Mouse (Mus musculus) forebrain, embryonic 12.5 days (tissue): Measurements from ENCODE around the gene Exoc3l4. TPM values are rescaled to one million over a fixed set of nuclear protein-coding genes. Genes with fewer than 3 reads are reported as not detected.

Experiments
- ATAC-seq: fragments of 200-750 bp; cut with Nextera tagmentation; 2 replicates; pipeline ENCODE4 v1.8.0; 2017; ENCODE audit warnings: moderate TSS enrichment; ENCODE audit not compliant: low FRiP score
- H3K27ac ChIP-seq: fragments of 300-500 bp; sonication (generic); 2 replicates; pipeline ENCODE4 v1.5.1; 2016; ENCODE audit warnings: mild to moderate bottlenecking
- H3K27me3 ChIP-seq: fragments of 300-500 bp; sonication (generic); 2 replicates; pipeline ENCODE4 v1.6.1; 2016; ENCODE audit warnings: mild to moderate bottlenecking
- H3K36me3 ChIP-seq: fragments of 300-500 bp; sonication (generic); replicated peaks from 2 replicates; pipeline ENCODE4 v1.6.1; 2016; ENCODE audit warnings: mild to moderate bottlenecking
- H3K4me1 ChIP-seq: fragments of 300-500 bp; sonication (generic); 2 replicates; pipeline ENCODE4 v1.6.1; 2016
- H3K4me2 ChIP-seq: fragments of 300-500 bp; sonication (generic); 2 replicates; pipeline ENCODE4 v1.6.1; 2016; ENCODE audit warnings: mild to moderate bottlenecking, moderate library complexity
- H3K4me3 ChIP-seq: fragments of 300-500 bp; sonication (generic); replicated peaks from 2 replicates; pipeline ENCODE4 v1.5.1; 2016; ENCODE audit warnings: mild to moderate bottlenecking
- H3K9ac ChIP-seq: fragments of 300-500 bp; sonication (generic); 2 replicates; pipeline ENCODE4 v1.6.1; 2016; ENCODE audit warnings: mild to moderate bottlenecking
- H3K9me3 ChIP-seq: fragments of 300-500 bp; sonication (generic); 2 replicates; pipeline ENCODE4 v1.6.1; 2016
- WGBS: fragments of 180-500 bp; shearing (Covaris S2); methylation state at CpG from one replicate; pipeline ENCODE4 v1.1.7; 2016; 5-methylcytosine and 5-hydroxymethylcytosine counted together
- polyA plus RNA-seq: library from polyadenylated mRNA; unstranded; fragments of >200 nt; fragmentation: Nextera tagmentation; extraction: Ambion mirVana; gene quantifications from 2 replicates; pipeline ENCODE4 v1.2.1, GENCODE M21; 2016

The Exoc3l4 gene
- polyA plus RNA-seq, 1 experiment from 2014 or later = 3.3 TPM

DNA sequence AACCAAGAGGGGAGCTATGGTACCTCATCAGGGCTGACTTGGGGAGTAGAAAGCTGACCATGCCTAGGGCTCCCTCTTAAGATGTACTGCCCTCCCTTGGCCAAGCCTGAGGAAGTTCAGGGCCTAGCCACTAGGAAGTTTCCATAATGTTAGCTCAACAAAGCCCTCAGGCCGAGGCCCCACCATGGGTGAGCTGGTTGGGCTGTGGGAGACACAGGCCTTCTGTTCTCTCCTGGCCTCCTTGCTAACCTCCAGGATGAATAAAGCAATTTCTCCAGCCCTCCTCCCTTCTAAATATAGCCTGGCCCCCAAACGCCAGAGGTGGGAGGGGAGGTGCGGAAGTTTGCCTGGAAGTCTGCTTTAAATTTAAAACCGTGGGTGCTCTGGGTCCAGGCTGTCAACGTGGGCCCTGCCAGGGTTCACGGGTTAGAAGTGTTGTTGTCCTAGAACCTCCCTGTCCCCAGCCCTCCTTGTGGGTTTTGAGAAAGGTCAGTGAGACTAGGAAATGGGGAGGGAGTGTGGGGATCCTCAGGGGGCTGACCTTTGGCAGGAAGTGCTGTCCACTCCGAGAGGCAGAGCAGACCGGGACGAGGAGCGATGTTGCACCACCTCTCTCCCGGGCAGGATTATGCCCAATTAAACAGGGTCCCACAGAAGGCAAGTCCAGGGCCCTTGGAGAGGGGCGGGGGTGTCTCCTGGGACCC lies 4.1 kb upstream of the Exoc3l4 start:
- 0 out of 2 replicates have a peak, but pooled peaks have one; percentile 1 for ATAC-seq
- H3K9ac ChIP-seq = no peak overlapping the region; the same call in 1 of the 2 replicates
- no peak overlapping the region for H3K27ac ChIP-seq
- H3K4me1 ChIP-seq = peaks cover 36% of the 10 kb centered on the region
- peak overlapping the region; percentile 33 for H3K4me3 ChIP-seq
- WGBS = 21% methylated on average over 12 of the region's 12 CpGs
- no peaks in the 10 kb centered on the region for H3K36me3 ChIP-seq
- H3K27me3 ChIP-seq = peaks cover 26% of the 10 kb centered on the region
- no peaks in the 10 kb centered on the region for H3K9me3 ChIP-seq
- peak overlapping the region; percentile 48 for H3K4me2 ChIP-seq

DNA sequence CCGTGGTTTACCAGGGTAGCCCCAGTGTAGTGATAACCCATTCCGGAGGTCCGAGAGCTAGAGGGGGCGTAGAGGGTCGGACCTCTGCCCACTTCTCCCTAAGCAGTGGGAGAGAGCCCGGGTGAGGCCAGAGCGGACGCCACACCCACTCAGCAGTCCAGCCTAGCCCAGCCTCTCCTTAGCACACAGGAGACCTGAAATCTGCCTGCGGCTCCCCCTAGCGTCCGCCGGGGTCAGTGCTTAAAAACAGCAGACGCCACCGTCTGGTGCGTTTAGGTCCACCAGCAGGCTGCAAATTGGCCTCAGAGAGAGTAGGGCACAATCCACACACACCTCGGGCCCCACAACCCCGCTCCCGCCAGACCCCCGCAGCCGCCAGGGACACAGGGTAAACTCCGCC lies 3.5 kb upstream of the Exoc3l4 start:
- WGBS = 1% methylated on average over 21 of the region's 21 CpGs
- H3K9ac ChIP-seq = peak overlapping the region; percentile 33; the same call in 1 of the 2 replicates
- H3K9me3 ChIP-seq = no peaks in the 10 kb centered on the region
- ATAC-seq = peak; percentile 82
- peak overlapping the region; percentile 33 for H3K4me3 ChIP-seq
- peaks cover 26% of the 10 kb centered on the region for H3K27me3 ChIP-seq
- peak overlapping the region; percentile 48 for H3K4me2 ChIP-seq
- H3K36me3 ChIP-seq = no peaks in the 10 kb centered on the region
- H3K4me1 ChIP-seq = peaks cover 36% of the 10 kb centered on the region
- H3K27ac ChIP-seq = no peak overlapping the region

DNA sequence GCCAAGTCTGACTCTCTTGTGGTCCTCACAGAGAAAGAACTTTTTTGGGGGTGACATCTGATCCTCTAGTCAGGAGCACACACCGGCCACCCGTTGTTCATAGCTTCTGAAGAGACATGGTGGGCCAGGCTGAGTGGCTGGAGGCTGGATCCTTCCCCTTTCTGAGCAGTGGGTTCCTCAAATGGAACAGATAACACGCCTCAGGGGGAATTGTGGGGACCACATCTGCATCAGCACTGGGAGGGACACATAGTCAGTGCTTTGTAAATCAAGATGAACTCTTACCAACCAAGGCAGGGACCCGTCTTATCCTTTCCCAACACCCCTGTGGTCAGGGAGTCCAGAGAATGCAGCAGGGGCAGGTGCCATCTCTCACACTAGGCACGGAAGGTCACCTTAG lies 3.1 kb downstream of the Exoc3l4 start:
- ATAC-seq = no peak
- H3K4me1 ChIP-seq = peaks cover 20% of the 10 kb centered on the region
- H3K4me3 ChIP-seq = no peak overlapping the region
- no peak overlapping the region for H3K9ac ChIP-seq
- H3K9me3 ChIP-seq = no peaks in the 10 kb centered on the region
- H3K4me2 ChIP-seq = no peak overlapping the region
- H3K36me3 ChIP-seq = no peaks in the 10 kb centered on the region
- H3K27me3 ChIP-seq = peaks cover 78% of the 10 kb centered on the region
- 77% methylated on average over 5 of the region's 5 CpGs for WGBS
- H3K27ac ChIP-seq = no peak overlapping the region

DNA sequence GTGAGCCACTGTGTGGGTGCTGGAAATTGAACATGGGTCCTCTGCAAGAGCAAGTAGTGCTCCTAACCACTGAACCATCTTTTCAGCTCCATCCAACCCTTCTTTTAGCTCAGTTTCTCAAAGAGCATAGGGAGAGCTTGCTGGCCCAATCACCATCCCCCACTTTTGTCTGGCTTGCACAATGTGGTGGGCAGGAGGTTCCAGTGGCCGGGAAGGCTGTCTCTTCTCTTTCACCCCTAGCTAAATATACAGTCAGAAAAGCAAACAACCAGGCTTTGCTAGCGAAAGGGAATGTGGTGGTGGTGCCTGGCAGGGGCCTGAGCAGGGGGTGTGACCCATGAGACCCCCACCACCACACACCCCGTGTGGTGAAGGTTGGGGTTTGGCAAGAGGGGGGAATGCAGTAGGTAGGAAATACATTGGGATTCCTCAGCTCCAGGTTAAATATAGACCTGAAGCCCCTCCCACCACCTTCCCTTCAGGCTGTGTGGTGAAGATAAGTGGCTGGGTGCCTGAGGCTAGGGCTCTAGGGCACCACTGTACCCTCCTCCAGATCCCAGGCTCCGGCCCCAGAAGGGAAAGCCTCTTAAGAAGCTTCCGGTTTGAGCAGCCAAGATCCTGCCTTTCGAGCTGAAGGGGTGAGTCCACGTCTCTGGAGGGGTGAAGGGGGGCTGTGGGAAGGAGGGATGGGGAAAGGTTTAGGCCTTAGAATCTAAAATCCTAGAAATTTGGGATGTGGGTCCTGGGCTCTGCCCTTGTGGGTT lies 4.3 kb downstream of the Exoc3l4 start:
- Histone ChIP-seq H3K9ac (no peak overlapping the region), H3K4me3 (no peak overlapping the region), H3K27me3 (peaks cover 87% of the 10 kb centered on the region), H3K27ac (no peak overlapping the region), H3K4me1 (peaks cover 20% of the 10 kb centered on the region), H3K36me3 (no peaks in the 10 kb centered on the region), H3K9me3 (no peaks in the 10 kb centered on the region), H3K4me2 (no peak overlapping the region)
- 51% methylated on average over 7 of the region's 7 CpGs for WGBS
- ATAC-seq = no peak

DNA sequence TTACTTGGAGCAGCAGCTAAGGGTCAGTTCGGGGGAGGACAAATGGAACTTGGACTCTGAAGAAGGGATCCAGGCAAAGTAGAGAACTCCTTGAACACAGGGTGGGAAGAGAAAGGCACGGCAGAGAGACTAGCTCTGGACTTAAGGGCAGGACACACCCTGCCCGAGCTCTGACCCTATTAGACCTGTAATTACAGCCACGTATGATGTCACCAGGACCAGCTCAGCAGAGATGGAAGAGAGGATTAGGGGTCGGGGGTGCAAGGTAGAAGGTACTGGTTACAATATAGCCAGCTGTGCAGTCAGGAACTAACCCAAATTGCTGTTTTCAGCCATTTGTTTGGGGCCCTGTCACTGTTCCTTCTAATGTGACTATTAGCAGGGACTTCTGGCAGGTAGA lies 6.0 kb downstream of the Exoc3l4 start:
- 45% methylated on average over 5 of the region's 5 CpGs for WGBS
- Histone ChIP-seq H3K4me3 (no peak overlapping the region), H3K4me1 (0 out of 2 replicates have a peak, but pooled peaks cover 6% of the 10 kb centered on the region), H3K9me3 (no peaks in the 10 kb centered on the region), H3K27ac (no peak overlapping the region), H3K27me3 (peaks cover 96% of the 10 kb centered on the region), H3K9ac (no peak overlapping the region), H3K4me2 (no peak overlapping the region), H3K36me3 (no peaks in the 10 kb centered on the region)
- ATAC-seq = no peak

DNA sequence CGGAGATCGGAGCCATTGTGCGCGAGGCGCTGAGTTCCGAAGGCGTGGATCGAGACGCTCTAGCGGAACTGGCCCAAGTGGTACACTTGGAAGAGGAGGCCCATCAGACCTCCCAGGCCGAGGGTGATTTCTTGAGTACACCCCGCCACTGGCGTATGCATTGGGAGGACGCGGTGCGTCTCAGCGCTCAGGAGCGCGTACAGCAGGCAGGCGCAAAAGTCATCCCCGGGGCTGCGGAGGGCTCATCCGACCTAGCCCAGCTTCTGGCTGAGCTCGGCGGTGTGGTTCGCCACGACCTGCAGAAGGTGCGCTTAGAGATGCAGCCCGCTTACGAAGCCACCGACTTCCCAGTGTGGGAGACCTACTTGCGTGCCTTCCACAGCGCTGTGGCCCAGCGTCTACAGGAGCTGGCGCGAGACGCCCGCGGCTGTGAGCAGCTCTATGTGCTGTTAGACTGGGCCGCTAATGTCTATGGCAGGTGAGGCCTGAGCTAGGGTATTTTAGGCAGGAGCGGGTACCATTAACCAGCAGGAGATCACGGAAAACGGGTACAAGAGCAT lies 6.8 kb downstream of the Exoc3l4 start:
- no peak overlapping the region for H3K27ac ChIP-seq
- H3K9ac ChIP-seq = no peak overlapping the region
- 2% methylated on average over 43 of the region's 43 CpGs for WGBS

DNA sequence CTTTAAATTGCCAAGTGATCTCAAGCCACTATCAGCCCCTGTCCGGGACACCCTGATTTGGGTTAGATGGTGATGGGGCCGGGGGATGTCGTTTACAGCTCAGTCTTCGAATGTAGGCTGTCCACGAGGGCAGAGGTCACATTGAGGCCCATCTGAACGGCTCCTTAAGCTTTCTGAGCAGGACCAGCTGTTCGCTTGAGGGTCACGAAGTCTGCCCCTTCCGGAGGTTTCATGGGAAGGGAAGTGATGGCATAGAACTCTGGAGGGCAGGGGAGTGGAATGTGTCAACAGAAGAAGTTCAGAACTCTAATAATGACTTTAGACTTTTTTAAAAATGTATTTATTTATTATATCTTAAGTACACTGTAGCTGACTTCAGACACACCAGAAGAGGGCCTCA lies 7.7 kb downstream of the Exoc3l4 start:
- Histone ChIP-seq H3K4me3 (no peak overlapping the region), H3K36me3 (no peaks in the 10 kb centered on the region), H3K9me3 (no peaks in the 10 kb centered on the region), H3K9ac (no peak overlapping the region), H3K27ac (no peak overlapping the region), H3K4me2 (no peak overlapping the region), H3K4me1 (peaks cover 22% of the 10 kb centered on the region), H3K27me3 (peaks cover 98% of the 10 kb centered on the region)
- ATAC-seq = no peak
- WGBS = 19% methylated on average over 9 of the region's 9 CpGs

More for the DNA sequence above, 6.8 kb downstream of the Exoc3l4 start:
- H3K4me3 ChIP-seq = peak overlapping the region; percentile 24
- peaks cover 13% of the 10 kb centered on the region for H3K4me1 ChIP-seq
- H3K4me2 ChIP-seq = peak overlapping the region; percentile 42
- no peak for ATAC-seq
- no peaks in the 10 kb centered on the region for H3K36me3 ChIP-seq
- peaks cover 98% of the 10 kb centered on the region for H3K27me3 ChIP-seq
- no peaks in the 10 kb centered on the region for H3K9me3 ChIP-seq

DNA sequence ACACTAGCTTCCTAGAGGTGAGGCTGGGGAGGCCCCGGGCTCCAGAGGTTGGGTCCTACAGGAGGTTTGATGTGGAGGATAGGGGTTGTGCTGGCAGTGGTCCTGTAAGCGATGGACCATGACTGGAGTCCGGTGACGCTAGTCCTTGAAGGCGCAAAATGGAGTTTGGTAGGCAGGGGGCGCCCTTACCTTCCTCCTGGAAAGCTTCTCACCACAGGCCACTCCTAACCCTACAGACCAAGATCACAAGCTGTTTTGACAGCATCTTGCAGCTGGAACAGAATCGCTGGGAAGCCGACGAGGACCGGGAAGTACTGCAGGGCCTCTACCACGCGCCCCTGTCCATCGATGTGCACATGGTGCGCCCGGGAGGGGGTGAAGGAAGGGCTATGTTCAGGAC lies 8.4 kb downstream of the Exoc3l4 start:
- Histone ChIP-seq H3K4me2 (no peak overlapping the region), H3K9ac (no peak overlapping the region), H3K9me3 (no peaks in the 10 kb centered on the region), H3K36me3 (no peaks in the 10 kb centered on the region), H3K27ac (no peak overlapping the region), H3K4me3 (no peak overlapping the region), H3K27me3 (peaks cover 100% of the 10 kb centered on the region), H3K4me1 (peaks cover 29% of the 10 kb centered on the region)
- ATAC-seq = no peak
- WGBS = 5% methylated on average over 15 of the region's 15 CpGs

DNA sequence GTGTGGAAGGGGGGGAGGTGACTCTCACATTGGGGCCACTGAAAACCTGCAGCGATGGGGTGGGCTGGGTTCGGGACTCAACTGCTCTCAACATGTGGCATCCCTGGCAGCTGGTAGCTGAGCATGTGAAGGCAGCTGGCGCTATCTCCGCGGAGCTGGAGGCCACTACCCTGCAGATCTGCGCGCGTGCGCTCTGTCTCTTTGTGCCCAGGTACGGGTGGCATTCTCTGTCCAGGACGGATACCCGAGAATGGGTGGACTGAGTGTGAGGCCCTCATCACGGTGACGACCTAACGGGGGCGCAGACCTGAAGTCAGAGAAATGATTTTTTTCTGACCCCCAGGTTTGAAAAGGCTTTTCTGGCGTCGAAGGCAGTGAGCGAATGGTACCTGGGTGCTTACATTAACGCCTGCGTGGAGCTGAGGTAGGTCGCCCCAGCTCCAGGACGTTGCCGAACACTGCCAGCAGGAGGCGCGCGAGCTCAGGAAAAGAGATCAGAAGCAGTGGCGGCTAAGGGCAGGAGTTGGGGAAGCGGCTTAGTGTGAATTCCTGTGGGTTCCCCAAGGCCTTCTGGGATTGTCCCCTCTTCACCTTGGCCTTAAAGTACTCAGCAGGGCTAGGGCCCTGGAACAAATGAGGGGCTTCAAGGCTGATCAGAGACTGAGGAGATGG lies 9.1 kb downstream of the Exoc3l4 start:
- H3K4me3 ChIP-seq = no peak overlapping the region
- no peak overlapping the region for H3K9ac ChIP-seq
- H3K9me3 ChIP-seq = no peaks in the 10 kb centered on the region
- H3K4me2 ChIP-seq = no peak overlapping the region
- peak; percentile 59; the same call in 1 of the 2 replicates for ATAC-seq
- H3K36me3 ChIP-seq = no peaks in the 10 kb centered on the region
- H3K27me3 ChIP-seq = peaks cover 100% of the 10 kb centered on the region
- WGBS = 19% methylated on average over 29 of the region's 29 CpGs
- no peak overlapping the region for H3K27ac ChIP-seq
- H3K4me1 ChIP-seq = peaks cover 33% of the 10 kb centered on the region

DNA sequence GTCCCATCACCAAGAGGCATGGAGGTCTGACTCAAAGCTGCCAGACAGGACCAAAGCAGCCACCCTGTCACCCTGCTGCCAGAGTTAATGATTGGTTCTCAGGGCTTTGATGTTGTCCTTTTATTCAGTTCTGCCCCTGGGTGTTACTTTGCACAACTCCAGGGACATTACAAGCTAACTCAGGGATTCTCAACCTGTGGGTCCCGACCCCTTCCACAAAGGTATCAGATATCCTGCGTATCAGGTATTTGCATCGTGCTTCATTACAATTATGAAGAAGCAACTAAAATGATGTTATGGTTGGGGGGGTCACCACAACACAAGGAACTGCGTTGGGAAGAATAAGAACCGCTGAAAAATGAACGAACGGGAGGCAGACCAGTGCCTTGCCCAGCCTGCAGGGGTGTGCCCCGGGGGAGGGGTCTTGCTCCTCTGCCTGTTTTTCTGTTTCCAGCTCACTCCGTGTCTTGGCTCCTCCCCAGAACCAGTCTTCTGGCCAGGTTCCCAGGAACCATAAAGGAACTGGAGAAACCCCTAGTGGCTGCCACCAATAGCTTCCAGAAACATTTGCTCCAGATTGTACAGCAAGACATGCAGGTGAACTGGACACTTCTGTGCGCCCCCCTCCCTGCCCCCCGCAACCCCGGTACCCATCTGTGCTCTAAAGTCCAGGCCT lies 10.8 kb downstream of the Exoc3l4 start:
- no peaks in the 10 kb centered on the region for H3K36me3 ChIP-seq
- H3K9me3 ChIP-seq = no peaks in the 10 kb centered on the region
- no peak overlapping the region for H3K4me2 ChIP-seq
- 48% methylated on average over 12 of the region's 12 CpGs for WGBS
- H3K4me3 ChIP-seq = no peak overlapping the region
- H3K4me1 ChIP-seq = peaks cover 33% of the 10 kb centered on the region
- peaks cover 100% of the 10 kb centered on the region for H3K27me3 ChIP-seq
- no peak overlapping the region for H3K27ac ChIP-seq
- H3K9ac ChIP-seq = no peak overlapping the region
- ATAC-seq = no peak

DNA sequence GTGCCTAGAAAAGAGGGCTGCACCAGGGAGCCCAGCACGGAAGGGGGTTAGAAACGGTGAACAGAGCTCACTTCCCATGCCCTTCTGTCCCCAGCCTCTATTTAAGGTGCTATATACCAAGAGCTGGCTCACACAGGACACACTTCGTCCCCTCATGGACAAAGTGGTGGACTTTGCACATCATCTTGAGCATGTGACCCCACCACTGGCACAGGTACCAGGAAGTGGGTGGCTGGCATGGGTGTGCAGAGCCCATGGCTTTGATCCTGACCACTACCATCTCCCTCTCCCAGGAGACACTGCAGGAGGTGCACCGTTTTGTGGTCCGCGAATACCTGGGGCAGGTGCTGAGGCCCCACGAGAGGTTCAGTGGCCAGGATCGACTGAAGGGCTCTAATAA lies 11.5 kb downstream of the Exoc3l4 start:
- ATAC-seq = no peak
- no peak overlapping the region for H3K4me2 ChIP-seq

More for the DNA sequence above, 11.5 kb downstream of the Exoc3l4 start:
- Histone ChIP-seq H3K4me1 (peaks cover 32% of the 10 kb centered on the region), H3K36me3 (no peaks in the 10 kb centered on the region), H3K9me3 (no peaks in the 10 kb centered on the region), H3K4me3 (no peak overlapping the region), H3K27ac (0 out of 2 replicates have a peak overlapping the region, but pooled peaks have one; percentile 3), H3K9ac (no peak overlapping the region), H3K27me3 (peaks cover 100% of the 10 kb centered on the region)
- 18% methylated on average over 8 of the region's 8 CpGs for WGBS
